ENCODE assay signal across 7 mouse cellular contexts in the genomic region with DNA sequence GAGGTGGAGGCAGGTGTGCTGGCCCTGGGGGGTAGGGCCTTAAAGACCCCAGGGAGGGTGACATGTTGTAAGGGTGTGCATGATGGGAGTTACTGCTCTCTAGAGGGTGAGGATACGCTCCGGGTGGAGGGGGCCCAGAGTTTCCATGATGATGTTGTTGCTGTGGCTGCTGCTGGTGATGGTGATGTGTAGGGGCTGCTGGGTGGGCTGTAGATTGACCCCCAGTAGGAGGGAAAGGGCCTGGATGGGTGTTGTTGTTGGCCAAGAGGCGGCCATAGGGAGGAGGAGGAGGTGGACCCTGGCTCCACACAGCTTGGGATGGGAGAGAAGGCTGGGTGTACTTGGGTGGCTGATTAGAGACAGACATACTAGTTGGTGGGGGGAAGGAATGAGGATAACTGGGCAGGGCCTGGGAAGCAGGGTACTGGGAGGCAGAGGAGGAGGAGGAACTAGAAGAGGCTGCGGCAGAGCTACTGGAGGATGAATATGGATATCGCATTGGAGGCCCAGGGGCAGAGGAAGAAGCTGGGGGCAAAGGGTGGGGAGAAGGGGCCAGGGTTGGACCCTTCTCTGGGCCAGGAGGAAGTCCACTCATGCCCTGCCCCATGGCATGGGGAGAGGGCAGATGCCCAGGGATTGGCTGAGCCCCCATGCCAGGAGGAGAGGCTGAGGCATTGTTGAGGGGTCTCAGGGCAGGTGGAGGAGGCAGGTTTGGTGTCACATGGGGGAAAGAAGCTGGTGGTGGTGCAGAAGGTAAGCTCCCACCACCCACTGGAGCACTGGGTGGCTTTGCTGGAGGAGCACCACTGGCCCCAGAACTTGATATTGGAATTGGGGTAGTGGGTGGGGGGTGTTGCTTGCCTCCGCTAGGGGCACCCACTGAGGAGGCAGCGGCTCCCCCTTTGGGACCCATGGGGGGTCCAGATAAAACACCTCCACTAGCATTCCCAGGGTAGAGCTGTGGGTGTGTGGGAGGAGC. TPM values are rescaled to one million over a fixed set of nuclear protein-coding genes. Genes with fewer than 3 reads are reported as not detected.
DNase-seq lines count a peak whose midpoint lies in the region; ATAC-seq lines count a peak whose summit lies in the region.

No protein-coding gene starts in this region.

- H3K4me2 ChIP-seq in lung, embryonic 16.5 days (ENCODE audit: low read depth, low read length): peak overlapping the region; percentile 97; the same call in 1 of the 2 replicates
- H3K4me2 ChIP-seq in forebrain, embryonic 13.5 days: peak overlapping the region; percentile 95
- peak overlapping the region; percentile 94 for H3K4me2 ChIP-seq in limb, embryonic 13.5 days (replicated peaks)
- H3K4me2 ChIP-seq in stomach, embryonic 15.5 days: peak overlapping the region; percentile 94; the same call in 1 of the 2 replicates

- H3K9me3 ChIP-seq in lung, embryonic 16.5 days (ENCODE audit: control insufficient read depth, low read length): no peaks in the 10 kb centered on the region
- no peaks in the 10 kb centered on the region for H3K9me3 ChIP-seq in forebrain, embryonic 13.5 days (replicated peaks)
- no peaks in the 10 kb centered on the region for H3K9me3 ChIP-seq in limb, embryonic 13.5 days
- no peaks in the 10 kb centered on the region for H3K9me3 ChIP-seq in stomach, embryonic 15.5 days

- H3K36me3 ChIP-seq in lung, embryonic 16.5 days (ENCODE audit: control insufficient read depth, insufficient read depth, low read length): peaks cover 32% of the 10 kb centered on the region
- H3K36me3 ChIP-seq in forebrain, embryonic 13.5 days (ENCODE audit: poor library complexity, severe bottlenecking): peaks cover 74% of the 10 kb centered on the region
- H3K36me3 ChIP-seq in limb, embryonic 13.5 days: peaks cover 67% of the 10 kb centered on the region
- peaks cover 50% of the 10 kb centered on the region for H3K36me3 ChIP-seq in stomach, embryonic 15.5 days

- H3K27me3 ChIP-seq in lung, embryonic 16.5 days (ENCODE audit: control insufficient read depth, insufficient read depth, low read depth, low read length): no peaks in the 10 kb centered on the region
- no peaks in the 10 kb centered on the region for H3K27me3 ChIP-seq in forebrain, embryonic 13.5 days
- no peaks in the 10 kb centered on the region for H3K27me3 ChIP-seq in limb, embryonic 13.5 days
- no peaks in the 10 kb centered on the region for H3K27me3 ChIP-seq in stomach, embryonic 15.5 days (replicated peaks)

- no peak overlapping the region; the same call in 1 of the 2 replicates for H3K9ac ChIP-seq in lung, embryonic 16.5 days (ENCODE audit: low read length)
- peak overlapping the region; percentile 84; the same call in 1 of the 2 replicates for H3K9ac ChIP-seq in forebrain, embryonic 13.5 days
- H3K9ac ChIP-seq in limb, embryonic 13.5 days: peak overlapping the region; percentile 84; the same call in 1 of the 2 replicates
- no peak overlapping the region for H3K9ac ChIP-seq in stomach, embryonic 15.5 days

- H3K4me1 ChIP-seq in lung, embryonic 16.5 days (replicated peaks; ENCODE audit: control insufficient read depth, insufficient read depth, low read length): peaks cover 17% of the 10 kb centered on the region
- H3K4me1 ChIP-seq in forebrain, embryonic 13.5 days: peaks cover 28% of the 10 kb centered on the region
- peaks cover 28% of the 10 kb centered on the region for H3K4me1 ChIP-seq in limb, embryonic 13.5 days
- peaks cover 23% of the 10 kb centered on the region for H3K4me1 ChIP-seq in stomach, embryonic 15.5 days

- WGBS in lung, embryonic 16.5 days: 83% methylated on average over 7 of the region's 7 CpGs
- 93% methylated on average over 7 of the region's 7 CpGs for WGBS in forebrain, embryonic 13.5 days
- 90% methylated on average over 7 of the region's 7 CpGs for WGBS in limb, embryonic 13.5 days
- 87% methylated on average over 7 of the region's 7 CpGs for WGBS in stomach, embryonic 15.5 days

- no peak overlapping the region for H3K27ac ChIP-seq in lung, embryonic 16.5 days (ENCODE audit: low read length)
- H3K27ac ChIP-seq in forebrain, embryonic 13.5 days: no peak overlapping the region
- no peak overlapping the region; the same call in 1 of the 2 replicates for H3K27ac ChIP-seq in limb, embryonic 13.5 days
- no peak overlapping the region for H3K27ac ChIP-seq in stomach, embryonic 15.5 days

- DNase-seq in lung, postnatal 25 days (ENCODE audit: low spot score): no peak
- no peak for DNase-seq in embryo, embryonic 9.5 days (ENCODE audit: extremely low spot score)
- no peak for DNase-seq in testis, postnatal 10 days (ENCODE audit: low spot score)

- no peak for ATAC-seq in lung, embryonic 16.5 days (ENCODE audit: low read depth)
- no peak for ATAC-seq in forebrain, embryonic 13.5 days
- ATAC-seq in limb, embryonic 13.5 days (ENCODE audit: low FRiP score, low read depth): no peak
- no peak for ATAC-seq in stomach, embryonic 15.5 days (ENCODE audit: insufficient read depth, low FRiP score, low read depth)

- H3K4me3 ChIP-seq in lung, embryonic 16.5 days (ENCODE audit: low read length): no peak overlapping the region; the same call in 1 of the 2 replicates
- peak overlapping the region; percentile 54 for H3K4me3 ChIP-seq in forebrain, embryonic 13.5 days
- H3K4me3 ChIP-seq in limb, embryonic 13.5 days: peak overlapping the region; percentile 54
- H3K4me3 ChIP-seq in stomach, embryonic 15.5 days (replicated peaks): 0 out of 2 replicates have a peak overlapping the region, but pooled peaks have one; percentile 51

RNA-seq across cellular contexts. Expression of gene Grcc10, which starts 5.8 kb away (rescaled TPM):
- polyA plus RNA-seq in lung, embryonic 16.5 days (2015; fragmentation: Nextera tagmentation; extraction: Ambion mirVana): 430 and 446 TPM in 2 replicates
- polyA plus RNA-seq in forebrain, embryonic 13.5 days (2015; fragmentation: Nextera tagmentation; extraction: Ambion mirVana): 675 and 699 TPM in 2 replicates
- polyA plus RNA-seq in limb, embryonic 13.5 days (2015; fragmentation: Nextera tagmentation; extraction: Ambion mirVana): 480 and 513 TPM in 2 replicates
- 331 and 401 TPM in 2 replicates for polyA plus RNA-seq in stomach, embryonic 15.5 days (2015; fragmentation: Nextera tagmentation; extraction: Ambion mirVana)

RNA-seq across cellular contexts. Expression of gene Ptpn6, which starts 8.4 kb away (rescaled TPM):
- 21.3 and 27.3 TPM in 2 replicates for polyA plus RNA-seq in lung, embryonic 16.5 days (2015; fragmentation: Nextera tagmentation; extraction: Ambion mirVana)
- 2.5 and 3.8 TPM in 2 replicates for polyA plus RNA-seq in forebrain, embryonic 13.5 days (2015; fragmentation: Nextera tagmentation; extraction: Ambion mirVana)
- 9.0 and 10.9 TPM in 2 replicates for polyA plus RNA-seq in limb, embryonic 13.5 days (2015; fragmentation: Nextera tagmentation; extraction: Ambion mirVana)
- 19.0 and 19.8 TPM in 2 replicates for polyA plus RNA-seq in stomach, embryonic 15.5 days (2015; fragmentation: Nextera tagmentation; extraction: Ambion mirVana)

RNA-seq across cellular contexts. Expression of gene Gm45234, which starts 8.9 kb away (rescaled TPM):
- polyA plus RNA-seq in lung, embryonic 16.5 days (2015; fragmentation: Nextera tagmentation; extraction: Ambion mirVana): not detected in 2 replicates
- polyA plus RNA-seq in forebrain, embryonic 13.5 days (2015; fragmentation: Nextera tagmentation; extraction: Ambion mirVana): not detected in 2 replicates
- 0.11 TPM in 1 of 2 replicates, not detected in the other for polyA plus RNA-seq in limb, embryonic 13.5 days (2015; fragmentation: Nextera tagmentation; extraction: Ambion mirVana)
- not detected in 2 replicates for polyA plus RNA-seq in stomach, embryonic 15.5 days (2015; fragmentation: Nextera tagmentation; extraction: Ambion mirVana)

RNA-seq across cellular contexts. Expression of gene Atn1, which starts 9.4 kb away (rescaled TPM):
- 14.0 and 14.7 TPM in 2 replicates for polyA plus RNA-seq in lung, embryonic 16.5 days (2015; fragmentation: Nextera tagmentation; extraction: Ambion mirVana)
- polyA plus RNA-seq in forebrain, embryonic 13.5 days (2015; fragmentation: Nextera tagmentation; extraction: Ambion mirVana): 17.7 and 19.8 TPM in 2 replicates
- 19.6 and 20.0 TPM in 2 replicates for polyA plus RNA-seq in limb, embryonic 13.5 days (2015; fragmentation: Nextera tagmentation; extraction: Ambion mirVana)
- polyA plus RNA-seq in stomach, embryonic 15.5 days (2015; fragmentation: Nextera tagmentation; extraction: Ambion mirVana): 13.9 and 16.2 TPM in 2 replicates

RNA-seq across cellular contexts. Expression of gene Eno2, which starts 22.5 kb away (rescaled TPM):
- 3.5 and 4.7 TPM in 2 replicates for polyA plus RNA-seq in lung, embryonic 16.5 days (2015; fragmentation: Nextera tagmentation; extraction: Ambion mirVana)
- polyA plus RNA-seq in forebrain, embryonic 13.5 days (2015; fragmentation: Nextera tagmentation; extraction: Ambion mirVana): 15.4 and 19.4 TPM in 2 replicates
- 7.2 and 7.7 TPM in 2 replicates for polyA plus RNA-seq in limb, embryonic 13.5 days (2015; fragmentation: Nextera tagmentation; extraction: Ambion mirVana)
- 5.3 and 6.9 TPM in 2 replicates for polyA plus RNA-seq in stomach, embryonic 15.5 days (2015; fragmentation: Nextera tagmentation; extraction: Ambion mirVana)

Comparison
In these comparisons a context has a peak if more than half of its experiments do, and no peak if none do; other contexts are left out.
1. H3K9ac ChIP-seq: peak in forebrain, embryonic 13.5 days (single experiment) and limb, embryonic 13.5 days (single experiment); none in lung, embryonic 16.5 days (single experiment) and stomach, embryonic 15.5 days (single experiment).
2. Peak in every context shown above with its lines, with median percentiles within 50 percentile points of each other: H3K4me2 ChIP-seq.